Comparison of ENCODE assay signal across 14 mouse cellular contexts in the genomic region with DNA sequence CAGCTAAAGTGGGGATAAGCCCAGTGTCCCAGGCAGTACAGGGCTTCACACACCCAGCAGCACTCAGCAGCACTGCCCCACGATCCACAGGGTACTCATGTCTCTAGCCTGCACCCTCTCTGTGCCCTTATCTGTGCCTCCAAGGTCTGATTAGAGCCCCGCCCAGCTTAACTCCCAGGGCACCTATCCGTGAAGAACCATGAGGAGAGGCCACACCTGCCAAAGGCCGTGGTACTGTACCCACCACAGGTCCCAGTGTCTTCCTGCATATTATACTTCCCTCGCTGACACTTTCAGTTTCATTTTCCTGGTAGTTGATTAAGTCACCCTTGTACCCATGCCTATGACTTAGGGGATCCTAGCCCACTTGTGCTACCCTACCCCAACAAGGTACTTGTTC. TPM values are rescaled to one million over a fixed set of nuclear protein-coding genes. Genes with fewer than 3 reads are reported as not detected.
DNase-seq lines count a peak whose midpoint lies in the region; ATAC-seq lines count a peak whose summit lies in the region.
"Had no signal": no experiment of that assay in that cellular context is flagged by ENCODE, and none has a peak within 500 bp of the region (broad histone marks: within the 10 kb centered on the region; RNA-seq: fewer than 3 reads in every experiment).

No protein-coding gene starts in this region.

- no peaks in the 10 kb centered on the region for H3K4me1 ChIP-seq in forebrain, embryonic 15.5 days
- H3K4me1 ChIP-seq in hindbrain, embryonic 10.5 days (replicated peaks): peaks cover 22% of the 10 kb centered on the region
- H3K4me1 ChIP-seq: embryonic facial prominence, embryonic 15.5 days had no signal

- intact Hi-C loops in heart, postnatal 14 days (cut with DNase I): no loop called here

- ATAC-seq in forebrain, embryonic 15.5 days (replicated peaks): no peak

- H3K4me2 ChIP-seq in forebrain, embryonic 15.5 days (replicated peaks): no peak overlapping the region
- H3K4me2 ChIP-seq: embryonic facial prominence, embryonic 15.5 days had no signal

- peak; percentile 15 for DNase-seq in A20 (ENCODE audit: low read depth, low spot score)
- peak; percentile 30 for DNase-seq in c-Kit-negative CD71-positive TER-119-positive erythroid progenitor cells, embryonic 14.5 days (ENCODE audit: low read depth, low spot score)
- peak; percentile 76 for DNase-seq in liver
- DNase-seq in spleen, postnatal 10 days (ENCODE audit: low spot score in 2 of 2): peak; percentile 39 to 54
- no peak for DNase-seq in hindbrain, embryonic 10.5 days (ENCODE audit: low spot score)
- no peak for DNase-seq in neural tube, embryonic 10.5 days (ENCODE audit: extremely low spot score, low spot score)
- no peak for DNase-seq in heart, postnatal 14 days
- DNase-seq: cerebellum, adult 11-12 months; heart, postnatal 10 days had no signal

- H3K9me3 ChIP-seq in forebrain, embryonic 15.5 days: no peaks in the 10 kb centered on the region
- H3K9me3 ChIP-seq in hindbrain, embryonic 10.5 days: no peaks in the 10 kb centered on the region
- H3K9me3 ChIP-seq: embryonic facial prominence, embryonic 15.5 days had no signal

- 91% methylated on average over 5 of the region's 5 CpGs for WGBS in forebrain, embryonic 15.5 days
- 94% methylated on average over 5 of the region's 5 CpGs for WGBS in hindbrain, embryonic 10.5 days

- no peak overlapping the region for H3K27ac ChIP-seq in forebrain, embryonic 15.5 days (replicated peaks)
- H3K27ac ChIP-seq in hindbrain, embryonic 10.5 days: no peak overlapping the region
- H3K27ac ChIP-seq: embryonic facial prominence, embryonic 15.5 days; kidney, postnatal 0 days had no signal

- H3K27me3 ChIP-seq in forebrain, embryonic 15.5 days: no peaks in the 10 kb centered on the region
- no peaks in the 10 kb centered on the region for H3K27me3 ChIP-seq in hindbrain, embryonic 10.5 days (ENCODE audit: insufficient read depth, poor library complexity, severe bottlenecking)
- H3K27me3 ChIP-seq: embryonic facial prominence, embryonic 15.5 days had no signal

- H3K4me3 ChIP-seq in forebrain, embryonic 15.5 days: no peak overlapping the region
- H3K4me3 ChIP-seq in hindbrain, embryonic 10.5 days: no peak overlapping the region
- H3K4me3 ChIP-seq: embryonic facial prominence, embryonic 15.5 days had no signal

- no peaks in the 10 kb centered on the region for H3K36me3 ChIP-seq in forebrain, embryonic 15.5 days
- H3K36me3 ChIP-seq in hindbrain, embryonic 10.5 days: no peaks in the 10 kb centered on the region
- H3K36me3 ChIP-seq: embryonic facial prominence, embryonic 15.5 days had no signal

- H3K9ac ChIP-seq in forebrain, embryonic 15.5 days (replicated peaks): no peak overlapping the region
- H3K9ac ChIP-seq: embryonic facial prominence, embryonic 15.5 days had no signal

RNA-seq across cellular contexts. Expression of gene Socs1, which starts 52.9 kb away (rescaled TPM):
- 1.7 and 2.1 TPM in 2 replicates for polyA plus RNA-seq in forebrain, embryonic 15.5 days (2015; fragmentation: Nextera tagmentation; extraction: Ambion mirVana)
- polyA plus RNA-seq in hindbrain, embryonic 10.5 days (2016; fragmentation: Nextera tagmentation; extraction: Ambion mirVana): 2.7 and 3.4 TPM in 2 replicates
- total RNA-seq in heart, postnatal 14 days (2021): 1 to 10 TPM in 1 of 2 experiments, under 1 TPM in 1; 0.84 to 1.9 TPM

RNA-seq across cellular contexts. Expression of gene Tnp2, which starts 56.0 kb away (rescaled TPM):
- not detected in 2 replicates for polyA plus RNA-seq in forebrain, embryonic 15.5 days (2015; fragmentation: Nextera tagmentation; extraction: Ambion mirVana)
- polyA plus RNA-seq in hindbrain, embryonic 10.5 days (2016; fragmentation: Nextera tagmentation; extraction: Ambion mirVana): not detected in 2 replicates
- not detected for total RNA-seq in heart, postnatal 14 days (2021)
- total RNA-seq: heart, postnatal 10 days; left cerebral cortex, postnatal 14 days had no signal
- polyA plus RNA-seq: embryonic facial prominence, embryonic 15.5 days; kidney, postnatal 0 days; neural tube, embryonic 14.5 days had no signal

RNA-seq across cellular contexts. Expression of gene Prm3, which starts 58.3 kb away (rescaled TPM):
- polyA plus RNA-seq in forebrain, embryonic 15.5 days (2015; fragmentation: Nextera tagmentation; extraction: Ambion mirVana): not detected in 2 replicates
- polyA plus RNA-seq in hindbrain, embryonic 10.5 days (2016; fragmentation: Nextera tagmentation; extraction: Ambion mirVana): not detected in 2 replicates
- not detected for total RNA-seq in heart, postnatal 14 days (2021)
- total RNA-seq: heart, postnatal 10 days; left cerebral cortex, postnatal 14 days had no signal
- polyA plus RNA-seq: embryonic facial prominence, embryonic 15.5 days; kidney, postnatal 0 days; neural tube, embryonic 14.5 days had no signal

Comparison
In these comparisons a context has a peak if more than half of its experiments do, and no peak if none do; other contexts are left out.
1. DNase-seq: peak in A20 (single experiment), c-Kit-negative CD71-positive TER-119-positive erythroid progenitor cells, embryonic 14.5 days (single experiment), liver (single experiment) and spleen, postnatal 10 days (2 of 2); none in hindbrain, embryonic 10.5 days (single experiment), neural tube, embryonic 10.5 days (single experiment) and heart, postnatal 14 days (0 of 2).